Mouse (Mus musculus): ENCODE measurements around the gene Arhgap23.
A peak's percentile ranks its signal among the peaks of the same experiment; 100 is the strongest.

The Arhgap23 gene

DNA sequence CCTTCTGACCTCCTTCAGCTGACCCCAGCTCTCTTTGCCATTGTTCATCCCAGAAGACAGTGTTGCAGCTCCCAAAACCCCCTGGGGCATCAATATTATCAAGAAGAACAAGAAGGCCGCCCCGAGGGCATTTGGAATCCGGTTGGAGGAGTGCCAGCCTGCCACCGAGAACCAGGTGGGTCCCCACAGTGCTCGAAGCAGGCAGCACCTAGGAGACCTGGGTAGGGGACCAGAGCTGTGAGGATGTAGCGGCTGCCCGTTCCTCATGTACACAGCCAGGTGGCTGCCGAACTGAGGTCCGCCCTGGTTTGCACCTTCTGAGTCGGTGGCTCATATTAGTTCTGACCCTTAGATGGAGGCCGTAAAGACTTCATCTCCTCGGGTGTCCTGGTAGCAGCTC is 50.6 kb downstream of the Arhgap23 start:
- DNase-seq (ENCODE audit: low spot score in 2 of 2) = no peak

DNA sequence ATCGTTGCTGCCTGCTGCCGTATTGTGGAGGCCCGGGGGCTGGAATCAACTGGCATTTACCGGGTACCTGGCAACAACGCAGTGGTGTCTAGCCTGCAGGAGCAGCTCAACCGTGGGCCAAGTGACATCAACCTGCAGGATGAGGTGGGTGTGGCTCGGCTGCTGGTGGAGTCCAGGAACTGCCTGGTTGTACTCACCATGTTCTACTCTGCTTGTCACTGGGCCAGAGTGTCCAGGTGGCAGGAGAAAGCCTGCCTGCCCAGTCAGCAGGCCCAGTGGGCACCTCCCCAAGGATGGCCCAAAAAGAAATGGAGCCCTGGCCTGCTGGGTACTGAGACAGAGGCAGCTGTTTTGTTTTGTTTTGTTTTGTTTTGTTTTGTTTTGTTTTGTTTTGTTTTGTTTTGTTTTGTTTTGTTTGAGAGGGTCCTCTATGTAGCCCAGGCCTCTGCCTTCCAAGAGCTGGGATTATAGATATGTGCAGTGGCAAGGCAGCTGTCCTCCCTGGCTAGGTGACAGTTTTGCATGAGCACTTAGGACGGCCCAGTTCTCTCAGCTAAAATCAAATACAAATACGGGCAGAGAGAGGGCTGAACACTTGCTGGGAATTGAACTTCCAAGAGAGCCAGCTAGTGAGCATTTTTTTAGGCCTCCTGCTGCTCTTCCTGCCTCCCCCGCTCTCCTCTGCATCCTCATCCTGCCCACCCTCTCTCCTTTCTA is 51.3 kb downstream of the Arhgap23 start:
- DNase-seq (ENCODE audit: low spot score in 2 of 2) = no peak

DNA sequence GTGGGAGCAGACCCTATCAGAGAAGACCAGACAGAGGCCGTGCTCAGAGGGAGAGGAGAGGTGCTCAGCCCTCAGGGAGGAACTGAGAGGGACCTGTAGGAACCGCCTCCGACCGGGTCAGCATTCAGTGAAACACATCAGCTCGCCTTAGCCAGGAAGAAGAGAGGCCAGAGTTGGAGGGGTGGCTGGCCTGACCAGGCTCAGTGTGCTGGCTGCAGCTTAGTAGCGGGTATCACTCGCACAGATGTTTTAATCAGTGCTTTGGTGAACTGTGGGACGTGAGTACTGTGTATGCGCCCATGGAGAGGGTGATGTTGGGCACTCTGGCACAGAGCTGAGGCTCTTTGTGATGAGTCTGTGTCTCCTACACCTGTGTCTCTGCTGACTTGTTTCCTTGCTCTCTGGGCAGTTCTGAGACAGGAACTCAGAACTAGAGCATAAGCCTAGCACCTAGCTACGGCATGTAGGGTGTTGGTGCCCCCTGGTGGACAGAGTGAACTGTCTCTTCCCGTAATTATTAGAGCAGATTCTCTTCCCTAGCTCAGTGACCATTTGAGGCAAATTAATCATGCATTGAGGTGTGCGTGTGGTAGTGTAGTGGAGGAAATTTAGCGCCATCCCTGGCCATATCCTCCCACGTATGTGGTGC is 53.4 kb downstream of the Arhgap23 start:
- peak; percentile 51 to 64 for DNase-seq (ENCODE audit: low spot score in 2 of 2)

DNA sequence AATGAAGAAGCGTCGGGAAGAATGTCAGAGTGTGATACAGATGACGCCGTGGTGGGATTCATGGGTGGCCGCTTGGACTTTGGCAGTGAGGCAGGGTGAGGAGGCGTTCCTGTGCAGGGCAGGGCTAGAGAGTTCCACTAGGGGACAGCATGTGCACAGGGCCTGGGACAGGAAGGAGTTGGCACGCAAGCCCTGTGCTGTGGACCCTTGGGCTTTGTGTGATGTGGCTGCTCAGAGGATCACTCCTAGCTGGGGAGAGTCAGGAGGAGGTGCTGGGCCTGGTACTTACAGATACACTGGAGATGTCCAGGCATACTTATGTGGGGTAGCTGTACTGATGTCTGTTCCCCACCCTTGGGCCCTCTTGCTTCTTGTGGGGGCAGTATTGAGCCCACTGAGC is 54.5 kb downstream of the Arhgap23 start:
- DNase-seq (ENCODE audit: low spot score in 2 of 2) = no peak

DNA sequence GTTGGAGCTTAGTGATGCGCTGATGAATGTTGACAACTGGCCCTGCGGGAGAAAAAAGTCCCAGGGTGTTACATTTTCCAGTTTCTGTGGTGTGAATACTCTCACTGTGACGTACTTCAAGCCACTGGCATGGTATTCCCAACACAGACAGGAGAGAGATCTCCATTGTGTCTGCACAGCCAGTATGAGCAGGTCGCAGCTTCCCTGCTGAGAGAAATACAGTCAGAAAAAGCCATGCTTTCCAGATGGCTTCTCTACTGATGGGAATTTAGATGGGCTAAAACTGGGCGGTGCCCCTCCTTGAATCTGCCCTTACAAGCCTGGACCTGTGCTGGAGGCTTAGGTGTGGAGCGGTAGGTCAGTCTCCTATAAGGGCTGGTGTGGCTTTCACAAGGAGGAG is 55.9 kb downstream of the Arhgap23 start:
- no peak for DNase-seq (ENCODE audit: low spot score in 2 of 2)

DNA sequence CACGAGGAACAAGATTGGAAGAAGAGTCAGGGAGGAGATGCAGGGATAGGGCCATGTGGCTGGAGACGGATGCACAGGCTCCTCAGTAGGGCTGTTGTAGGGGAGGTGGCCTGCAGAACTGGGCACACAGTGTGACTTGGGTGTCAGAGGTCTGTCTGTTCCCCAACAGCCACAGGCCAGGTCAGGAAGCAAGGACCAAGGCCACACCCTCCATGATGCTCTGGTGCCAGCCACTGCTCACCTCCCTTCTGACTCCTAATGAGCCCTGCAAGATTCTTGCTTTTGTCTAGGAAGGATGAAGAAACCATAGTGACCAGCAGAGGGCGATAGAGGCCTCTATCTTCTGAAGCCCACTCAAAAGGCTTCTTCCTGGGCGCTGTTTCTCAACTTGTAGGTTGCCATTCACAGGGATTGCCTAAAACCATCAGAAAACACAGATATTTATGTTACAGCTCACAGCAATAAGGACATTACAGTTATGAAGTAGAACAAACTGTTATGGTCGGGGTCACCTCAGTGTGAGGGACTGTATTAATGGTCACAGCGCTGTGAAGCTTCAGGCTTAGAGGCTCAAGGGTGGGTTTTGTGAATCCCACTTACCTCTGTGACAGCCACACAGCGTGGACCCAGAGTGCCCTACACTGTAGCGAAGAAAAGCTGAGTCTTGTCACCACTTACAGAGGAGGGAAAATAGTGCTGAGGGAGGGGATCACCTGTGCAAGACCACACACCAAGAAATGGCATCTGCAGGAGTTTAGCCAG is 61.2 kb downstream of the Arhgap23 start:
- DNase-seq (ENCODE audit: low spot score in 2 of 2) = no peak

DNA sequence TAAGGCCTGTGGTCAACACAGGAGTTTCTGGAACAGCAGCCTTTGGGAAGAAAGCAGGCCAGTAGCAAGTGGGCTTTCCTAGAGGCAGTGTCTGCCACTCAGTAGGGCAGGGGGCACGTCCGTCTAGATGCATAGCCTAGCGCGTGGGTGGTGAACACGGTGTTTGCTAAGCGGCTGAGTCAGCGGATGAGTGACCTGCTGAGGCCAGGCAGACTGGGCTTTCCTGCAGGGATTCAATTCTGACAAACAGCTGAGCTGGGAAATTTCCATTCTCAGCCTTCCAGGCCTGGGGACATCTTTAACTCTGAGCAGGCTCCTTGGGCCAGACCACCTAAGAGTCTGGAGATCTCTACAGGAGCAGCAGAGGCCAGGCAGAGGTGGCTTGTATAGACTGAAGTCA is 62.1 kb downstream of the Arhgap23 start:
- no peak for DNase-seq (ENCODE audit: low spot score in 2 of 2)

DNA sequence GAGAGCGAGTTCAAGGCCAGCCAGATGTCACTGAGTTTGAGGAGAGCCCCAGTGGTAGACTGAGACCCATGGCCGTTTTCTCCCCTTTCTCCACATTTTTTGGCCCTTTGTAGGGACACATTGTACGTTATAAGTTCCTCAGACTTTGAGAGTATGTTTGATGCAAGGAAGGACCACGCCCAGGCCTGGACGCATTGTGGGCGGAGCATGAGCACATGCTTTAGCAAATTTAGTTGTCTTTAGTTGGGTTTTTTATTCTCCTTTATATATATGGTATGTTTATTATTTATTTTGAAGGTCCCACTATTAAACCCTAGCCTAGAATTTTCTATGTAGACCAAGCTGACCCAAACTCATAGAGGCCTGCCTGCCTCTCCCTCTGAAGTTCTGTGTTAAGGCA is 63.0 kb downstream of the Arhgap23 start:
- no peak for DNase-seq (ENCODE audit: low spot score in 2 of 2)

DNA sequence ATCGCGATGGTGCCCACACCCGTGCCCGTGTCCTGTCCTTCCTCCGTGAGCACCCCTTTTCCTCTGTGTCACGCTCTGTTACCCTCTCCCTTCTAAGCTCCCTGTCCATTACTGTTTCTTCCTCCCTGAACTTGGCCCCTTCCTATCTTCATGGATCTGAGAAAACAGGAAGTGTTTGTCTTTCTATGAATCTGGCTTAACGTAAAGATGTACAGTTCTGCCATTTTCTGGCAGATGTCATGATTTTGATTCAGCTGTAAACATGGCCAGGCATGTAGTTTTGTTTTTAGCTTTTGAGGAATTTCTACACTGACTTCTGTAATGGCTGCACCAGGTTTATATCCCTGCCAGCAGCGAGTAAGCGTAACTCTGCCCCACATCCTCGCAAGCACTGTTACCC is 63.8 kb downstream of the Arhgap23 start:
- DNase-seq (ENCODE audit: low spot score in 2 of 2) = no peak

DNA sequence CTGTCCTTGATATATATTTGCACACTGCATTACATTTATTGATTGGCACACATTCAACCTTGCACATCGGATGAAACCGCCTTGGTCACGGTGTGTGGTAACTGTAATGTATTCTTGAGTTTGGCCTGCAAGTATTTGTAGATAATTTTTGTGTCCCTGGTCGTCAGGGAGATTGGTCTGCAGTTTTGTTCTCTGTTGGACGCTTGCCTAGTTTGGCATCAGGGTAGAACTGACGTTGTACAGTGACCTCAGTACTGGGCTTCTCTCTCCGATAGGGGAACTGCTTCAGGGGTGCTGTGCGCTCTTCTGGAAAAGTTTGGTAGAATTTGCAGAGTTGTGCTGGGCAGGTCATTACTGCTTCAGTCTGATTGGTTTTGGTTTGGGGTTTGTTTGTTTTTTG is 64.5 kb downstream of the Arhgap23 start:
- DNase-seq (ENCODE audit: low spot score in 2 of 2) = no peak

DNA sequence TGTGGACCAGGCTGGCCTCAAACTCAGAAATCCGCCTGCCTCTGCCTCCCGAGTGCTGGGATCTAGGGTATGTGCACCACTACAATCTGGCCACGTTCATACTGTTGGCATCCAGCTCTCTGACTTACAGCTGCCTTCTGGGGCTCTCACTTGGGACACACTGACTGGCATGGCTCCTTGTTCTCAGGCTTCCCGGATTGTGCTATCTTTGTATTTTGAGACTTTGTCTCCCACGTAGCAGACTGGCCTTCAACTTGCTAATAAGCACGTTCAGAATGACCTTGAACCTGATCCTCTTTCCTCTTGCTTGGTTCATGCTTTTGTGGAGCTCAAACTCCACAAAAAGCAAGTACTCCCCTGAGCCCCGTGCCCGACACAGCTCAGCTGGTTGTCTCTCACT is 70.3 kb downstream of the Arhgap23 start:
- no peak for DNase-seq (ENCODE audit: low spot score in 2 of 2)

DNA sequence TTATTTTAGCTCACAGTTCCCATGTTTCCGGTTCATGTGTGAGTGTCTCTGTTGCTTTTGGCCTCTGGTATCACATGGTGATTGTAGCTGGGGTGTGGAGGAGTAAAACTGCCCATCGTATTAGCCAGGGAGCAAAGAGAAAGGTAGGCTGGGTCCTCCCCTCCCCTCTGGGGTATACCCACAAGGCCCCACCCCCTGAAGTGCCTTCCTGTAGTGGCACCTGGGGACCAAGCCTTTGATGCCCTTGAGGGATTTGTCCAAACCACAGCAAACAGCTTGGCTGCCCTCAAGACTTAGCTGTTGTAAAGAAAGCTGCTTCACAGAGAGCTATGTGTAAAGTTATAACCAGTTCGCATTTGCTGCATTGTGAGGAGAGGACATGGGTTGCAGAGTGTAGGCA is 72.3 kb downstream of the Arhgap23 start:
- DNase-seq (ENCODE audit: low spot score in 2 of 2) = no peak

DNA sequence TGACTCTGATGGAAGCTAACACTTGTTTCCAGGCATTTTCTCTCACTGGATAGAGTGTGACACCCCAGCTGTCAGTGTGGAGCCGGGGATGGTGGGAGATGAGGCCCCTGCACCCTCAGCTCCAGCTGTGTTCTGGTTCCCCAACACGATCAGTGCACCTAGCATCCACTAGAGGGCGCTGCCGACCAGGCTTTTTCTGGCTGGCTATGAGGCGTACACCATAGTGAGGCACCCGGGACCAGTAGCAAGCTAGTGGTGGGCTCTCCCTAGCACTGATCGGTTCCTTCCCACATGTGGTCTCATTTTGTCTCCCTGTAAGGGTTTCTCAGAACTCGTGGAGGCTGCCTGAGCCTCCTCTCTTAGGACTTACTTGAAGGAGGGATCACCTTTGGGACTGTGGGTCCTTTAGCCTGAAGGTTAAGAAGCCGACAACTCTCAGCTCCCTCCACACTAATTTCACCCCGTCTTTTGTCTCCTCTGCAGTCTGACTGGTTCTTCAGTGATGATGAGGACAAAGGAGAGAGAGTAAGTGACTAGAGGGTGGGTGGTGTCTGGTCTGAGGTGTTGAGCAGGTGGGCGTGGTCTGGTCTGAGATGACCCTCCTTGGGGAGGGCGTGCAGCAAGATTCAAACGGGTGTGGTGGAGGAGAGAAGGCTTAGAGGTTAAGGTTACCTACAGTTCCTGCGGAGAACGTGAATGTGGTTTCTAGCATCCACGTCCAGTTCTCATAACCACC is 74.4 kb downstream of the Arhgap23 start:
- no peak for DNase-seq (ENCODE audit: low spot score in 2 of 2)

DNA sequence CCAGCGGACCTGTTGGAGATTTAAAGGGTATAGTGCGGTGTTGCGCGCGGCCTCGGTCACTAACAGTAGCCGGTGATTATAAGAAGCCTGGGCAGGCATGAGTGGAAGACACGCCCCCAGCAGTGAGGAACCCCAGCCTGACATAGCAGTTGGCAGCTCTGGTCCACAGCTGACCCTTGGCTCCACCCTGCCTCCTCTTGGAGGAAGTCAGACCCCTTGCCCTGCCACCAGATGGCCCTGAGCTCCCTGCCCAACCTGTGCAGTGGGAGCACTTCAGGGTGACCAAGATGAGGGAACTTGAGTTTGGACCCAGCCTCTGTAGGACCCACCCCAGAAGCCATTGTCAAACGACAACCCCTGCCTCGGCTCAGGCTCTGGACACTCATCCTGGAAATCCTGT is 76.3 kb downstream of the Arhgap23 start:
- no peak for DNase-seq (ENCODE audit: low spot score in 2 of 2)

DNA sequence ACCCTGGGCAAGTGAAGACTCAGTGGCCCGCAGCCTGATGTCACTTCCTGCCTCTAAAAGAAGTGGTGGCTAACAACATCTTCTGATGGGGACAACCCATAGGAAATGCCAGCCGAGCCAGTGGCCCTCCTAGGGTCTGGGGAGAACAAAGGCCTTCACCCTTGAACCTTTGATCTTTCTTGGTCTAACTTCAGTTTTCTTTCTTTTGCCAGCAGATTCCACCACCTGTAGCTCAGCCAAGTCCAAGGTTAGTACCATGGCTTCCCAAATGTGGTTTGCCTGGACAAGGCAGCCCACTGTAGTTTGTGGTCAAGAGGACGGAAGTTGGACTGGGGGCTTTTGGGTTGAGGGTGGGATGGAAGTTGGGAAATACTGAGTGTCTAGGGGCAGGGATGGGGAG is 77.5 kb downstream of the Arhgap23 start:
- no peak for DNase-seq (ENCODE audit: low spot score in 2 of 2)

DNA sequence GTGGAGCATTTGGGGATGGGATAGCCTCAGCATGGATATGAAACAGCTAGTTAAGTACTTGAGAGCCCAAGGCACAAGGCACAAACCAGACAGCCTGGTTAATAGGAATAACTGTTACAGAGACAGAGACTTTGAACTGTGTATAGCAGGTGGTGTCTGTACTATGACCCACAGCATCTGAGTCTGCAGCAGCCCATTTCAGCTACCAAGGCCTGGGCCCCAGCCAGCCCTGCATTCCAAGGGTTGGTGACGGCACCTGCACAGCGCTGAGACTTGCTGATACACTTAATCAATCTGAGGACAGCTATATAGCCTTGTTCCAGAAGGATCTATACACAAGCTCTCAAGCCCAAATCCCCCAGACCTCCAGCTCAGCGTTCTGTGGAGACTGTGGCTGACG is 82.2 kb downstream of the Arhgap23 start:
- no peak for DNase-seq (ENCODE audit: low spot score in 2 of 2)

DNA sequence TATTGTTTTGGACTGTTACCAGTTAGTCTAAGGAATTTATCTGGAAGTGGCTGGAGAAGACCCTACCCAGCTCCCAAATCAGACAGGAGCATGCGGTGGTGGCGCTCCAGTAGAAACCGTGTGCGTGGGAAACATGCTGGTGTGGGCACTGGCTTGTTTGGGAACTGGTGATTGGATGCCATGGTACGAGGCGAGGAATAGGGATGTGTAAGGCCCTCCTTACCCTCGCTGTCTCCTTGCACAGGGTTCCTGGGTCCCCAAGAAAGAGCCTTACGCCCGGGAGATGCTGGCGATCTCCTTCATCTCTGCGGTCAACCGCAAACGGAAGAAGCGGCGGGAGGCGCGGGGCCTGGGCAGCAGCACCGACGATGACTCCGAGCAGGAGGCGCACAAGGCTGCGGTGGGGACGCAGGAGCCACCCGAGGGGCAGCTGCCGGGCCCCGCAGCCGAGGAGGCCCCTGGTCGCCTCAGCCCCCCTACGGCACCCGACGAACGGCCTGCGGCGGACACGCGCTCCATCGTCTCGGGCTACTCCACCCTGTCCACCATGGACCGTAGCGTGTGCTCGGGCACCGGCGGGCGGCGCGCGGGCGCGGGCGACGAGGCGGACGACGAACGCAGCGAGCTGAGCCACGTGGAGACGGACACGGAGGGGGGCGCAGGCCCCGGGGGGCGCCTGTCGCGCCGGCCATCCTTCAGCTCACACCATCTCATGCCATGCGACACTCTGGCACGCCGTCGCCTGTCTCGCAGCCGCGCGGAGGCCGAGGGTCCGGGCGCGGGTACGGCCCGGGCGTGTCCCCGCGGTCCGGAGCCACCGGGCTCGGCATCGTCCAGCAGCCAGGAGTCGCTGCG is 84.8 kb downstream of the Arhgap23 start, which contains the start of gene 4933428G20Rik:
4933428G20Rik (minus strand) TSS at position 476 of the 855 bp plus-strand sequence.
- no peak for DNase-seq (ENCODE audit: low spot score in 2 of 2)

DNA sequence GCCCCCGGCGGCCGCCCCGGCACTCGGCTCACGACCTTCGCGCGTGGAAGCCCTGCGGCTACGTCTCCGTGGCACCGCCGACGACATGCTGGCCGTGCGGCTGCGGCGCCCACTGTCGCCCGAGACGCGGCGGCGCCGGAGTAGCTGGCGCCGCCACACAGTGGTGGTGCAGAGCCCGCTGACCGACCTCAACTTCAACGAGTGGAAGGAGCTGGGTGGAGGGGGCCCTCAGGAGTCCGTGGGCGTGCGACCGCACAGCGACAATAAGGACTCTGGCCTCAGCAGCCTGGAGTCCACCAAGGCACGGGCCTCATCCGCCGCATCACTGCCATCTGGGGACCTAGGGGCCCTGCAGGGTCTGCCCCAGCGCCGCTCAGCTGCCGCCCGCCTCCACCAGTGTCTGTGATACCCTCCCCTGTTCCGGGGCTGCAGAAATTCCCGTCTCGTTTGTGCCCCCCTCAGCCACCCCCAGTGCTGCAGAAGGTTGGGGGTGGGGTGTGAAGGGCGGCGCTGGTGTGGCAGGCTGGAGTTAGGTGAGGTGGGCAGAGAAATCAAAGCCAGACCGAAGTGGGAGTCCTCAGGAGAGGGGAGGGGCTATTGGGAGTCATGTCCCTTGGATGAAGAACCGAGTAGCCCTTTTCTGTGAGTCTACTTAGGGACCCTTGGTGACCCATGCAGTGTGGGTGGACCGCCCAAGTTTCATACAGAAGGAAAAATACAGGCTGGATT is 85.6 kb downstream of the Arhgap23 start:
- no peak for DNase-seq (ENCODE audit: low spot score in 2 of 2)

DNA sequence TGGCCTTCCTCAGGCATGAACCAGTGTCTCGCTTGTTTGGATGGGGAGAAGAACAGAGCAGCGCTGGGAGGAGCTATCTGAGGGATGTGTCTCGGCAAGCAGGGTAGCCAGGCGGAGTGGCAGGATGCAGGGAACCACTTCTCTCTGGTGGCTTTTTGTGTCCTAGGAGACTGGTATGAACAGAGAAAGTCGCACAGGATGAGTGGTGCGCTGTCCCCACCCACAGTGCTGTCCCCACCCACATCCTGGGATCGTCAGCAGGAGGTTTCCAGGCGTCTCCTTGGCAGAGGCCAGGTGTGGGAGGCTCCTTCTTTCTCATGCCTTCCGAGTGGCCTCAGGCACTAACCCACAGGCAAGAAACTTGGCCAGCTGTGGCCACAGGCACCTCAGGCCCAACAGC is 87.0 kb downstream of the Arhgap23 start:
- peak in 1 of 2 experiments; percentile 49 for DNase-seq (ENCODE audit: low spot score in 2 of 2)

DNA sequence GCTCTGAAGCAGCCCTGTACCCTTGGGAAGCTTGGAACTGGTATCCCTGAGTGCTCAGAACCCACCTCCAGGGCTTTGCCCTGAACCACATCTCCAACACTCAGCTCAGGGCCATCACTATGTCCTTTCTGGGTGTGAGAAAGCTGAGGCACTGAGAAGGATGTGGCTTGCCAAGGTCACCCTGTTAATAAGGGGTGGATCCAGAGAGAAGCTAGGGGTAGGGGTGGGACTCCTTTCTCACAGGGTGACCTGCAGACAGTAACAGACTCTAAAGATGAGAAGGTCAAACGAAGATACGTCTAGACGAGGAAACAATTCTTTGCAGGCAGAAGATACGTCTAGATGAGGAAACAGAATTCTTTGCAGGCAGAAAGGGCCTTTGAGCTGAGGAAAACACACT is 87.5 kb downstream of the Arhgap23 start:
- no peak for DNase-seq (ENCODE audit: low spot score in 2 of 2)

DNA sequence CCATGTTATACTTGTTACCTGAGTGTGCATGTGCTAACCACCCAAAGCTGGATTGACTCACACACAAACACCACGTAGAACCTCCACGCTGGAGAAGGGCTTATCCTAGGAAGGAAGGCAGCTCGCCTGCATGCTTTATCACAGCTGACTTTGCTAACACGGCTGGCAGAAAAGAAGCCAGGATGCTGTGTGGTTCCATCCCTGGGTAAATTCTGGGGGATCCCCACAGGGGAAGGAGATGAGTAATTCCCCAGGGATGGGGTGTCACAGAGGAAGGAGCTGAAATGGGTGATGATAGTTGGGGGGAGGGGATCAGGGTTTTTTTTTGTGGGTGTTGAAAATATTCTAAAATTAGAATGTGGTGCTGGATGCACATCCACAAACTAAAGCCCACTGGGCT is 90.5 kb downstream of the Arhgap23 start:
- no peak for DNase-seq (ENCODE audit: low spot score in 2 of 2)
